Mouse (Mus musculus): ENCODE measurements around the gene Ppp1r9b.
A peak's percentile ranks its signal among the peaks of the same experiment; 100 is the strongest.

Gene Ppp1r9b

GRCm38 (mm10) chr11:95046980-95047680 lies 56.3 kb downstream of the Ppp1r9b start:
- DNase-seq (ENCODE audit: low read depth), result peak; percentile 57

- DNase-seq (ENCODE audit: low read depth), result no peak
These were observed 62.2 kb downstream of the Ppp1r9b start for GRCm38 (mm10) chr11:95053062-95053461.
